Comparison of ENCODE assay signal across 8 mouse cellular contexts in the genomic region with DNA sequence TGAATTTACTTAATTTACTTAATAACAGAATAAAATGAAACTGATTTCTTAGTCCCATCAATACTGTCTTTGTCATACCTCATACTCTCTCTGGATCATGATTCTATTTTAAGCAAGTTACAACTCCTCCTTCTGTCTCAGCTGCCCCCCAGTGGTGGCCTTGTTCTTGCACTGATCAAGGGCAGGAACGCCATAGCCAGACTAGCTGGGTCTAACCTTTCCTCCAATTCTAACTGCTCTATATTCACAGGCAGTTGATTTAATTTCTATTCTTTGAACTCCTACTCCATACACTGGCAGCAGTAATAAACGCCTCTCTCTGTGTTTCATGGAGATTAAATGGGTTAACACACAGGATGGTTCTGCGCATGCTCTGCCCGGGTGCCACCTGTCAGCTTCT.
A peak's percentile ranks its signal among the peaks of the same experiment; 100 is the strongest.
DNase-seq lines count a peak whose midpoint lies in the region; ATAC-seq and TF ChIP-seq lines count a peak whose summit lies in the region.

No protein-coding gene starts in this region.

- no peak overlapping the region for H3K27ac ChIP-seq in left cerebral cortex, adult 2 months

- peak; percentile 44 for TF ChIP-seq CTCF in left cerebral cortex, adult 2 months (IDR thresholded peaks at IDR 0.05)

- H3K4me3 ChIP-seq in left cerebral cortex, adult 2 months: no peak overlapping the region

- intact Hi-C loops in left cerebral cortex, adult 2 months (cut with DNase I): loop anchor here (5.0 kb wide), 1 partner anchor 568 kb away; no protein-coding TSS in a partner anchor
- intact Hi-C loops in heart, postnatal 10 days (cut with DNase I): loop anchor here (5.0 kb wide), 1 partner anchor 573 kb away; no protein-coding TSS in a partner anchor

- no peak; the same call in 1 of the 2 replicates for ATAC-seq in granulocyte monocyte progenitor cell, adult 5-6 weeks (replicated peaks; ENCODE audit: poor library complexity, severe bottlenecking)
- no peak for ATAC-seq in CD4-positive, CD25-positive, alpha-beta regulatory T cell, adult 4 months

- DNase-seq in cerebellum, postnatal 14 days: peak; percentile 23 to 41
- no peak for DNase-seq in cerebellum, adult 8-10 months
- DNase-seq in left cerebral cortex, adult 2 months (ENCODE audit: extremely low spot score in 1 of 2, low spot score in 2 of 2): peak in 1 of 2 experiments; percentile 8
- no peak for DNase-seq in left cerebral cortex, adult 11 months (ENCODE audit: low spot score)
- DNase-seq in NIH3T3 (ENCODE audit: low read depth): peak; percentile 41
- DNase-seq in heart, postnatal 10 days: peak; percentile 46 to 59

Comparison
In these comparisons a context has a peak if more than half of its experiments do, and no peak if none do; other contexts are left out.
1. DNase-seq: peak in cerebellum, postnatal 14 days (2 of 2), NIH3T3 (single experiment) and heart, postnatal 10 days (2 of 2); none in cerebellum, adult 8-10 months (single experiment) and left cerebral cortex, adult 11 months (single experiment).